Mouse (Mus musculus) gastrocnemius, adult 8-10 months (tissue): ENCODE data around the gene Nrp2. TPM values are rescaled to one million over a fixed set of nuclear protein-coding genes. Genes with fewer than 3 reads are reported as not detected.

Source experiments
- DNase-seq, 2 experiments: peaks; one replicate each; pipeline ENCODE4 v3.0.0; 2022; ENCODE audit warnings: low spot score in 2 of 2
- total RNA-seq, 4 experiments: library from RNA; stranded (reverse); gene quantifications; 2 replicates each; pipeline ENCODE4 v1.2.4; 2022

Nrp2 gene
- total RNA-seq, 4 experiments from 2014 or later, result 3.3 to 4.3 (median 4.1) TPM

DNA sequence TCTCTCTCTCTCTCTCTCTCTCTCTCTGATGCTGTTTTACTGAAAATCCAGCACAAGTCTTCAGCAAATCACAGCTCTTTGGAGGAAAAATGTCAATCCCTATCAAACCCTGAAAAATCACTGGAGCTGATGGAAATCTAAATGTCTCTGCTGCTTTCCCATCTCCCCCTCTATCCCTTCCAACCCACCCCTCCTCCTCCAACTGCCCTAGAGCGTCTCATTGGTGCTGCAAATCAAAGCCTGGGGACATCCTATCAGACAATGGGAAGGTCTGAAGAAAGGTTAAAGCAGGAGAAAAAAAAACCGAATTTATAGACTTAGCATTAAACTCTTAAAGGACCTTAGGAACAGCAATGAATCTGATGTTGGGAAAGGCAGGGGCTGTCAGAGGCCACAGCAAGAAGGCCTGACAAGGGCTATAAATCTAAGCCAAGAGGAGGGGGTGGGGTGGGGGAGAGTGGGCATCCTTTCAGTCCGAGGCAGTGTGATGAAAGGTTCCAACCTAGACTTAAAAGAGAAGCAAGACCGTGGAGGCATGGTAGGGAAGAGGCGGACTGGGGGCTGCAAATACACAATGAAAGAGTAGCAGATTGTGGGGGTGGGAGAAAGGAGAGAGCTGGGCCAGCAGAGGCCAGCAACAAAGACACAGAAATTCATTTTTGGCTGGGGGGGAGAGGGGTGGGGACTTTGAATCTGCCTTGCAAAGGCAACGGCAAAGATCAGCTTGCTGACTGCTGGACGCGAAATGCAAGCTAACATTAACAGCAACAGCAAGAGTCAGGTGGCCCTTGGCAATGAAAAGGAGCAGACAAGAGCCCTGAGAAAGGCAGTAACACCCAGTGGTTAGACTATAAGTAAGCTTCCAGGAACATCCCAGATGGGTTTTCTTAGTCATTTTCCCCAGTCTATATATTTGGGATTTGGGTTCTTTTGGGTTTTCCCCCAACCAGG lies 148.2 kb downstream of the Nrp2 start:
- no peak for DNase-seq

DNA sequence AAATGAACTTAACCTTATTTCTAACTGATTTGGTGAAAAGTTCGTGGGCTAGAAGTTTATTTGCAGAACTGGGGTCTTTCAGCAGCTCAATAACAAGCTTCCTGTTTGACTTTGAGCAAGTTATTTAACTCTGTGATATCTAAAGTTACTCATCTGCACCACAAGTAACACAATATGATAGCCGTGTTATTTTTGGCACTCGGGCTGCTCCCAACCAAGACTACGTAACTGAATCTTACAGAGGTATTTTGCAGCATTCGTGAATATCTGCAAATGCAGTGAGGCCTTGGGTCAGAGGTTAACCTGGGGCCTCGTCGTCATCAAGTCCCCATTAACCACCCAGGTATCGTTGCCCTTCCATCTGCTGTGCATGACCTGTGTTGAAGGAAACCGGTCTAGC lies 150.3 kb downstream of the Nrp2 start:
- no peak for DNase-seq

DNA sequence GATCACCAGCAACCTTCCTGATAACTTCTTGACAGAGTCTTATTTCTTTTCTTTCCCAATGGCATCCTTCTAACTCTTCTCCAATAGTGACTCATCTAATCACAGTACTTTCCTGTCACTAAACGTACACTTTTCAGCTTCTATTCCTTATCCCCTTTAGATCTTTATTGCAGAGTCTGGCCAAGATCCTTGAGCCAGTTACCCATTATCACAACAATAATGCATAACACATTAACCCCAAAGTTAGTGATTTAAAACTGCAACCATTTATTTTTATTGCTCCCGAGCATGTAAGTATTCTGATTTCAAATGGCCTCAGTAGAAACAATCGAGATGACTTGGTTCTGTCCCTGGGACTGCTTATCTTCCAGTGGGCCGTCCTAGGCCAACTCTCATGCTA lies 150.9 kb downstream of the Nrp2 start:
- no peak for DNase-seq

DNA sequence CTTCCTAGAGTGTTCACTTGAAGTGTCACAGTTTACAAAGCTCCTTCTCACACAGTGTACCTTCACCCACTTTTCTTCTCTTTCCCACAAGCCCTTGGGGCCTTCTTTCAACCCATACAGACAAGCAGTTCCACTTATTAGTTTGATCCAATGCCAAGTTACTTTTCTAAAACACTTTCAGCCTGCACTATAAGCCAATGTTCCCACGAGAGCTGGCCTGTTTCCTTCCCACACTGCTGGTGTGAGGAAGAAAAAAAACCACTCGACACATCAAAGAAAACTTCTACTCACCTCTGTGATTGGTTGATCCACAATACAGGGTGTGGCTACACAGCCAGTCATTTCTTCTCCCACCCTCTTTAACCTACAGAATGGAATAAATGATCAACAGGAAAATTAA lies 156.0 kb downstream of the Nrp2 start:
- no peak for DNase-seq

DNA sequence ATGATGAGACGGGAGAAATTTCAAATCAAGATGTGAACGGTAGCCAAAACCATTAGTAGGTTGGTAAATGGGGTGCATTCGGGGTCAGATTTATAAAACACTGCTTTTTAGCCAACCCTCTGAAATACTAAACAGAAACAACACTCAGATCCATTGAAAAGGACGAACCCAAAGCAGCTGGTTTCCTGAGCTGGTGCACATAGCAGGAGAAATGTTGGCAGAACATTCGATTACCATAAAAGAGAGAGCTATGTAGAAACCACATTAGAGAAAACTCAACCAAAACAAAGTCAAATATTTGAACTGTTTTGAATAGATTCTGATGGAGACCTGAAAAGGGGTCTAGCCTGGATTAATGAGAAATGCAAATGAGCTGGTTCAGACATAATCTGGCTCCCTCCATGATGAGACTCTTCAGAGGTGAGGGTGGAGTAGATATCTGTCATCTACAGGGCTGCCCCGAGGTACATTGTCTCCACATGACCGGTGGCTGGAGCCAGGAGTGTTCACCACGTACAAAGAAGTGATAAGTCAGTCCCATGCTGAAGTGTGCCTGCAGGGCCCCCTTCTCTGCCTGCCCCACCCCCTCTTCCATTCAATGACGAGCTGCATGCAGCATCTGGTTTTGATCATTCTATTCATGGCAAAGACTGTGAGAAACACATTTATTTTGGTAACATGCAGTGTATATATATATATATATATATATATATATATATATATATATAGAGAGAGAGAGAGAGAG lies 156.6 kb downstream of the Nrp2 start:
- no peak for DNase-seq

DNA sequence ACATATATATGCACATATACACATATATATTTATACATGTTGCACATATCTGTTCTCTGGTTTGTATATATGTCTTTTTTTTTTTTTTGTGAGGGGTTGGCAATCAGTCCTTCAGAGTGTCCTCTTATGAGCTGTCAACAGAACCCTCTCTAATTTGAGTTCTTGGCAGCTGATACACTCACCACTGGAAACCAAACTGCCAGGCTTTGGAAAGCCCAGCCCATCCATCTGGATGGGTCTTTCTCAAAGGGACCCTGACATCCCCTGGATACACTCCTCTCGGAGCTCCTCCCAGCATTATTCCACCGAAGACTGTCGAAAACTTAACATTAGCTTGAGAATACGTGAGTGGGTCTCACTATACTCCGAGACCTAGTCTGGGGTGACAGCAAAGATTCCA lies 157.2 kb downstream of the Nrp2 start:
- DNase-seq, result no peak

DNA sequence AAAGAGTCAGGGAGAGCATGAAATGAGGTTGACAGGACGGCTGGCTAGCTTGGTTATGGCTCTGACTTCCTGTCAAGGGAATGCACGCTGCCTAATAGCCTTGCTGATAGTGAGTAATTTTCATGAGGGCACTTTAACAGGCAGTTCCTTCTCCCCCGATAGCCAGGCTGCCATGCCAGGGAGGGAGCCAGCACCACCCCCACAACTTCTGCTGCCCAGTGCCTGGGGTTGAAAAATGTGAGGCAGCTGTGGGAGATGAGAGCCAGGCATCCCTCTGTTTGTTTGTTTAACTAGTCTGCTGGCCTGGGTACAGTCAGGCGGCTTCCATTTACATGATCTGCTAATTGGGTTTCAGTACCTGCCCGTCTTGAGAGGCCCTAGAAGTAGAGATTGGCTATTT lies 157.7 kb downstream of the Nrp2 start:
- no peak for DNase-seq
